Mouse (Mus musculus) heart, adult 2 months (tissue): Measurements from ENCODE around the gene Xrcc4.

Experiments
- CTCF ChIP-seq: fragments of 200-600 bp; IDR thresholded peaks from 2 replicates; pipeline ENCODE4 v1.8.1; 2022; ENCODE audit warnings: antibody characterized with exemption, mild to moderate bottlenecking, moderate library complexity
- EP300 ChIP-seq: fragments of 200-500 bp; IDR thresholded peaks from 2 replicates; pipeline ENCODE4 v1.6.1; 2011; ENCODE audit warnings: low read depth, low read length, control low read depth; ENCODE audit not compliant: insufficient read depth
- POLR2A ChIP-seq: fragments of 200-500 bp; IDR thresholded peaks from 2 replicates; pipeline ENCODE4 v1.6.1; 2011; ENCODE audit warnings: mild to moderate bottlenecking, low read depth, low read length, control low read depth; ENCODE audit not compliant: insufficient read depth

GRCm38 (mm10) chr13:89889074-89889473 lies 200.3 kb downstream of the Xrcc4 start:
- TF ChIP-seq CTCF (no peak), POLR2A (no peak), EP300 (0 out of 2 replicates have a peak, but pooled peaks have one; percentile 18)
